Mouse (Mus musculus) thymus, adult 2 months (tissue): Measurements from ENCODE around the gene Pex26.

ENCODE experiments used
- CTCF ChIP-seq: fragments of 200-500 bp; IDR thresholded peaks from 2 replicates; pipeline ENCODE4 v1.5.1; 2012; ENCODE audit warnings: mild to moderate bottlenecking, control low read depth, low read length, moderate library complexity, borderline replicate concordance; ENCODE audit not compliant: control insufficient read depth, poor library complexity, insufficient read depth; ENCODE audit errors: extremely low read depth
- POLR2A ChIP-seq: fragments of 200-500 bp; IDR thresholded peaks from 2 replicates; pipeline ENCODE4 v1.6.1; 2012; ENCODE audit warnings: mild to moderate bottlenecking, low read length, control low read depth, moderate library complexity; ENCODE audit not compliant: control insufficient read depth, poor library complexity, insufficient read depth; ENCODE audit errors: extremely low read depth

- TF ChIP-seq POLR2A (no peak), CTCF (no peak)
Measured at GRCm38 (mm10) chr6:121144066-121144465, 39.4 kb upstream of the Pex26 start.
